Mouse (Mus musculus) hindbrain, postnatal 0 days (tissue): ENCODE data around the gene Eral1. TPM values are rescaled to one million over a fixed set of nuclear protein-coding genes. Genes with fewer than 3 reads are reported as not detected.

Experiments
- ATAC-seq: fragments of 200-750 bp; cut with Nextera tagmentation; 2 replicates; pipeline ENCODE4 v1.8.0; 2017; ENCODE audit warnings: mild to moderate bottlenecking, moderate TSS enrichment, moderate library complexity
- DNase-seq: peaks from one replicate; pipeline ENCODE4 v3.0.0-alpha.2; 2015; ENCODE audit warnings: low spot score
- H3K27ac ChIP-seq: fragments of 300-500 bp; sonication (generic); 2 replicates; pipeline ENCODE4 v1.5.1; 2014; ENCODE audit warnings: mild to moderate bottlenecking
- H3K27me3 ChIP-seq: fragments of 300-500 bp; sonication (generic); 2 replicates; pipeline ENCODE4 v1.6.1; 2014; ENCODE audit warnings: low read length, mixed read lengths; ENCODE audit not compliant: insufficient read depth
- H3K36me3 ChIP-seq: fragments of 300-500 bp; sonication (generic); 2 replicates; pipeline ENCODE4 v1.6.1; 2014; ENCODE audit warnings: low read length, mixed read lengths; ENCODE audit not compliant: insufficient read depth
- H3K4me1 ChIP-seq: fragments of 300-500 bp; sonication (generic); 2 replicates; pipeline ENCODE4 v1.6.1; 2014; ENCODE audit warnings: antibody characterized with exemption, low read length, mixed read lengths; ENCODE audit not compliant: insufficient read depth
- H3K4me2 ChIP-seq: fragments of 300-500 bp; sonication (generic); 2 replicates; pipeline ENCODE4 v1.6.1; 2014; ENCODE audit warnings: low read depth, mild to moderate bottlenecking, low read length, moderate library complexity, mixed read lengths
- H3K4me3 ChIP-seq: fragments of 300-500 bp; sonication (generic); 2 replicates; pipeline ENCODE4 v1.5.1; 2014; ENCODE audit warnings: low read length
- H3K9ac ChIP-seq: fragments of 300-500 bp; sonication (generic); replicated peaks from 2 replicates; pipeline ENCODE4 v1.6.1; 2014; ENCODE audit warnings: mild to moderate bottlenecking, low read length, moderate library complexity, mixed read lengths
- H3K9me3 ChIP-seq: fragments of 300-500 bp; sonication (generic); 2 replicates; pipeline ENCODE4 v1.6.1; 2016; ENCODE audit warnings: low read length, mixed read lengths
- CTCF ChIP-seq: IDR thresholded peaks from 2 replicates; pipeline ENCODE4 v1.5.1; 2016; ENCODE audit warnings: antibody characterized with exemption, control low read depth, low read depth
- WGBS: fragments of 180-500 bp; shearing (Covaris S2); extraction: QIAGEN DNeasy Blood & Tissue Kit; methylation state at CpG from one replicate; pipeline ENCODE4 v1.1.7; 2014; 5-methylcytosine and 5-hydroxymethylcytosine counted together
- microRNA counts: library from miRNA; unstranded; fragments of <30 nt; microRNA quantifications from one replicate; lab custom pipeline; 2015
- microRNA-seq, 2 experiments: library from miRNA; unstranded; fragments of <30 nt; microRNA quantifications; one replicate each; pipeline ENCODE4; 2016
- polyA plus RNA-seq: library from polyadenylated mRNA; unstranded; fragments of >200 nt; fragmentation: Nextera tagmentation; extraction: Ambion mirVana; gene quantifications from 2 replicates; pipeline ENCODE4 v1.2.1, GENCODE M21; 2015
- total RNA-seq: library from RNA; depleted of rRNA; stranded (reverse); fragments of >200 nt; gene quantifications from 2 replicates; pipeline ENCODE4 v1.2.3, GENCODE M21; 2014; rRNA removed

Eral1 gene
- total and polyA plus RNA-seq, 2 experiments from 2014 or later: 26.9 to 38.4 TPM

DNA sequence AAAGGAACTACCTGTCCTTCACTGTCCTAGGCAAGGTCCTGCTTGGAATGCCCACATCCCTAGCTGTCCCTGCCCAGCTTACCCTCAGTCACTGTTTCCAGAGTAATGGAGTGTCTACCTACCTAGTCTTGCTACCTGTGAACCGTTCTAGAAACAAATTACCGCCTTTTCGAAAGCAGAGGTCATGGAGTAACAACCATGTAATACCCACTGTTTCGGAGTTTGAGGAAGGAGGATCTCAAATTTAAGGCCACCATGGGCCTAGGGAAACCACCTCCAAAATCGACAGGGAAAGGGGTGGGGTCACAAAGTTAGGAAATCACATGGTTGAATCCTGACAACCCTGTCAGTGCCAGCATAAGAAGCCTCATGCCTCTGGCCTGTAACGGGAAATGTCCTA is 48.8 kb downstream of the Eral1 start:
- H3K27ac ChIP-seq: peak overlapping the region; percentile 94; the same call in 1 of the 2 replicates
- no peaks in the 10 kb centered on the region for H3K9me3 ChIP-seq
- no peak; the same call in 1 of the 2 replicates for ATAC-seq
- DNase-seq: no peak
- H3K9ac ChIP-seq: peak overlapping the region; percentile 81; the same call in 1 of the 2 replicates
- no peak for TF ChIP-seq CTCF
- no peaks in the 10 kb centered on the region for H3K27me3 ChIP-seq
- peak overlapping the region; percentile 77 for H3K4me2 ChIP-seq
- WGBS: 37% methylated on average over 6 of the region's 6 CpGs
- H3K4me3 ChIP-seq: peak overlapping the region; percentile 77
- peaks cover 38% of the 10 kb centered on the region for H3K36me3 ChIP-seq
- 0 out of 2 replicates have a peak, but pooled peaks cover 6% of the 10 kb centered on the region for H3K4me1 ChIP-seq

- no peaks in the 10 kb centered on the region for H3K27me3 ChIP-seq
- H3K4me2 ChIP-seq: no peak overlapping the region
- DNase-seq (no peak), ATAC-seq (no peak)
- 0 out of 2 replicates have a peak, but pooled peaks cover 6% of the 10 kb centered on the region for H3K4me1 ChIP-seq
- H3K36me3 ChIP-seq: peaks cover 42% of the 10 kb centered on the region
- H3K4me3 ChIP-seq: no peak overlapping the region
- WGBS: 76% methylated on average over 2 of the region's 2 CpGs
- no peaks in the 10 kb centered on the region for H3K9me3 ChIP-seq
- no peak for TF ChIP-seq CTCF
- no peak overlapping the region for H3K9ac ChIP-seq
- H3K27ac ChIP-seq: no peak overlapping the region
These were observed 49.6 kb downstream of the Eral1 start for GRCm38 (mm10) chr11:78030600-78030999.

GRCm38 (mm10) chr11:78029240-78029639 is 50.9 kb downstream of the Eral1 start:
- ATAC-seq (no peak), DNase-seq (no peak)
- Histone ChIP-seq H3K36me3 (peaks cover 48% of the 10 kb centered on the region), H3K4me2 (no peak overlapping the region), H3K9ac (no peak overlapping the region), H3K4me1 (0 out of 2 replicates have a peak, but pooled peaks cover 6% of the 10 kb centered on the region), H3K27ac (no peak overlapping the region), H3K4me3 (no peak overlapping the region), H3K27me3 (no peaks in the 10 kb centered on the region), H3K9me3 (no peaks in the 10 kb centered on the region)
- WGBS: 88% methylated on average over 8 of the region's 8 CpGs
- no peak for TF ChIP-seq CTCF

DNA sequence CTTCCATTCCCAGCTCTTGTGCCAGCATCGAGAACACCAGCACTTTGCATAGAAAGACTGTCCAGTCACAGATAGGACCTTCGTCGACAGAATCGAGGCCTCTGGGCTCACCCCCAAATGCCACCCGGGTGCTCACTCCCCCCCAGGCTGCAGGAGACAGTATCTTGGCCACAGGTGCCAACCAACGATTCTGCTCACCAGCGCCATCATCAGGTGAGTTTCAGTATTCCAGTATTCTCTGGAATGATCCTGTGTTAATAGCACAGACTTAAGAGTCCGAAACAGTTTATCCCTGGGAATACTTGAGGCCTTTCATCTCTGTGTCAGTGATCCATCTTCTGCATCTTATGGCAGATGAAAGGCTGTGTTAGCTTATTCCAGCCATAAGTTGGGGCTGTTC is 56.6 kb downstream of the Eral1 start:
- no peaks in the 10 kb centered on the region for H3K9me3 ChIP-seq
- no peak overlapping the region for H3K9ac ChIP-seq
- H3K4me3 ChIP-seq: no peak overlapping the region
- peaks cover 65% of the 10 kb centered on the region for H3K36me3 ChIP-seq
- no peak overlapping the region for H3K4me2 ChIP-seq
- no peaks in the 10 kb centered on the region for H3K27me3 ChIP-seq
- WGBS: 86% methylated on average over 8 of the region's 8 CpGs
- peak; percentile 63 for DNase-seq
- no peak overlapping the region for H3K27ac ChIP-seq
- ATAC-seq: peak; percentile 37; the same call in 1 of the 2 replicates
- no peaks in the 10 kb centered on the region for H3K4me1 ChIP-seq
- peak; percentile 57 for TF ChIP-seq CTCF

MicroRNA genes within 50 kb of the gene (microRNA counts, 519-probe panel; counts per million panel counts)
- 2,600 counts per million, percentile 39 among the panel's probes with 10 or more counts for microRNA mmu-miR-144 (lab: Ali Mortazavi, UCI)
- microRNA mmu-miR-451 (lab: Ali Mortazavi, UCI): 3,768 counts per million, percentile 66 among the panel's probes with 10 or more counts

Small RNA genes lying within 50 kb of the gene (microRNA-seq; reads per million reads assigned to microRNA genes)
- gene Mir144 (30.5 to 72.3 reads per million in 2 experiments), gene Mir451a (0 reads per million in 2 experiments), gene Mir451b (0 reads per million in 2 experiments)

Other genes starting within 250 kb of the Eral1 start
- 2.8 and 6.8 TPM in 2 replicates for gene Pipox, start 186.3 kb downstream of the Eral1 start, total RNA-seq
- gene Pipox, start 186.3 kb downstream of the Eral1 start, polyA plus RNA-seq: 4.4 and 4.6 TPM in 2 replicates
- gene Sez6, start 149.6 kb downstream of the Eral1 start, total RNA-seq: 175 and 177 TPM in 2 replicates
- 113 and 127 TPM in 2 replicates for gene Sez6, start 149.6 kb downstream of the Eral1 start, polyA plus RNA-seq
- gene Phf12, start 97.6 kb downstream of the Eral1 start, total RNA-seq: 31.9 and 34.9 TPM in 2 replicates
- 8.3 and 8.7 TPM in 2 replicates for gene Phf12, start 97.6 kb downstream of the Eral1 start, polyA plus RNA-seq
- 63.8 and 69.6 TPM in 2 replicates for gene Dhrs13, start 48.1 kb downstream of the Eral1 start, total RNA-seq
- gene Dhrs13, start 48.1 kb downstream of the Eral1 start, polyA plus RNA-seq: 48.2 and 52.8 TPM in 2 replicates
- 107 and 108 TPM in 2 replicates for gene Flot2, start 42.5 kb downstream of the Eral1 start, total RNA-seq
- gene Flot2, start 42.5 kb downstream of the Eral1 start, polyA plus RNA-seq: 121 and 123 TPM in 2 replicates
- gene Fam222b, start 14.3 kb upstream of the Eral1 start, total RNA-seq: 27.6 and 32.6 TPM in 2 replicates
- 22.6 and 22.9 TPM in 2 replicates for gene Fam222b, start 14.3 kb upstream of the Eral1 start, polyA plus RNA-seq
- gene Traf4, start 85.2 kb upstream of the Eral1 start, total RNA-seq: 124 and 130 TPM in 2 replicates
- gene Traf4, start 85.2 kb upstream of the Eral1 start, polyA plus RNA-seq: 79.5 and 88.7 TPM in 2 replicates
- 7.6 and 11.8 TPM in 2 replicates for gene Nek8, start 96.3 kb upstream of the Eral1 start, total RNA-seq
- 7.3 and 7.7 TPM in 2 replicates for gene Nek8, start 96.3 kb upstream of the Eral1 start, polyA plus RNA-seq
- gene Tlcd1, start 96.3 kb upstream of the Eral1 start, total RNA-seq: 37.5 and 46.1 TPM in 2 replicates
- 36.8 and 42.6 TPM in 2 replicates for gene Tlcd1, start 96.3 kb upstream of the Eral1 start, polyA plus RNA-seq
- gene Rpl23a, start 103.2 kb upstream of the Eral1 start, total RNA-seq: 418 and 469 TPM in 2 replicates
- gene Rpl23a, start 103.2 kb upstream of the Eral1 start, polyA plus RNA-seq: 906 and 915 TPM in 2 replicates
- 85.6 and 96.4 TPM in 2 replicates for gene Rab34, start 108.0 kb upstream of the Eral1 start, total RNA-seq
- gene Rab34, start 108.0 kb upstream of the Eral1 start, polyA plus RNA-seq: 63.5 and 76.2 TPM in 2 replicates
- 1.9 and 4.9 TPM in 2 replicates for gene Proca1, start 113.0 kb upstream of the Eral1 start, total RNA-seq
- gene Proca1, start 113.0 kb upstream of the Eral1 start, polyA plus RNA-seq: 5.6 and 5.8 TPM in 2 replicates
- gene Sdf2, start 165.4 kb upstream of the Eral1 start, total RNA-seq: 77.1 and 112 TPM in 2 replicates
- 107 and 113 TPM in 2 replicates for gene Sdf2, start 165.4 kb upstream of the Eral1 start, polyA plus RNA-seq
- gene Supt6, start 165.6 kb upstream of the Eral1 start, total RNA-seq: 34.2 and 36.0 TPM in 2 replicates
- gene Supt6, start 165.6 kb upstream of the Eral1 start, polyA plus RNA-seq: 17.1 and 19.0 TPM in 2 replicates
- gene 2610507B11Rik, start 181.4 kb upstream of the Eral1 start, total RNA-seq: 86.2 and 93.6 TPM in 2 replicates
- 78.2 and 79.0 TPM in 2 replicates for gene 2610507B11Rik, start 181.4 kb upstream of the Eral1 start, polyA plus RNA-seq
- 0.10 TPM in 1 of 2 replicates, not detected in the other for gene BC030499, start 210.5 kb upstream of the Eral1 start, total RNA-seq
- 0.15 TPM in 1 of 2 replicates, not detected in the other for gene BC030499, start 210.5 kb upstream of the Eral1 start, polyA plus RNA-seq
- gene Spag5, start 221.1 kb upstream of the Eral1 start, total RNA-seq: 26.7 and 31.4 TPM in 2 replicates
- gene Spag5, start 221.1 kb upstream of the Eral1 start, polyA plus RNA-seq: 9.1 and 9.9 TPM in 2 replicates
- gene Aldoc, start 242.6 kb upstream of the Eral1 start, total RNA-seq: 798 and 822 TPM in 2 replicates
- gene Aldoc, start 242.6 kb upstream of the Eral1 start, polyA plus RNA-seq: 693 and 762 TPM in 2 replicates
- gene Pigs, start 248.0 kb upstream of the Eral1 start, total RNA-seq: 88.3 and 89.0 TPM in 2 replicates
- 105 TPM in 2 replicates for gene Pigs, start 248.0 kb upstream of the Eral1 start, polyA plus RNA-seq